Comparison of ENCODE assay signal across 19 mouse cellular contexts in the genomic region with DNA sequence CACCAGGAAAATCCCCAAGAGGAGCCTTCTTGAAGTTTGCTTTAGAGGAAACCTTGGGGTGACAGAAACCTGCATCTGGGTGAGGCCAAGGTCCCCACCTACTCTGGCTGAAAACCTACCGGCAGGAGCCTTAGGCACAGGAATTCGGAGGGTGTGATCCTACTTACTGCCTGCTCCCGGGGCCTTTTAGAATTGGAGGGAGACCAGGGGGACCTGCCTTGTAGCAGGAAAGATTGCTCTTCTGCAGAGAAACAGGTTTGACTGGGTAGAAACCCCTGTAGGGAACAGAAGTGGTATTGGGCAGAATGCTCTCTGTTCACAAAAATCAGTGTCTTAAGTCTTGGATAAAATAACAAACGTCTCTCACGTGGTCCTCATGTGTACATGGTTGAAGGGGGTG.
"Had no signal": no experiment of that assay in that cellular context is flagged by ENCODE, and none has a peak within 500 bp of the region (broad histone marks: within the 10 kb centered on the region; RNA-seq: fewer than 3 reads in every experiment).

No protein-coding gene starts in this region.

- H3K9me3 ChIP-seq: midbrain, embryonic 10.5 days; midbrain, embryonic 12.5 days; neural tube, embryonic 13.5 days; neural tube, embryonic 15.5 days had no signal

- DNase-seq: lung, adult 18-20 months; lung, embryonic 14.5 days; lung, postnatal 10 days; lung, postnatal 4 days; midbrain, embryonic 14.5 days; retina, postnatal 1 day; right cerebral cortex, adult 18-20 months; right cerebral cortex, postnatal 25 days; right cerebral cortex, postnatal 4 days; spleen, adult 18-20 months; thymus, adult 18-20 months; thymus, postnatal 14 days; thymus, postnatal 36 days had no signal

- H3K4me3 ChIP-seq: midbrain, embryonic 10.5 days; midbrain, embryonic 12.5 days; myocyte; neural tube, embryonic 13.5 days; neural tube, embryonic 15.5 days had no signal

- H3K4me2 ChIP-seq: lung, embryonic 14.5 days; midbrain, embryonic 12.5 days; neural tube, embryonic 13.5 days; neural tube, embryonic 15.5 days had no signal

- ATAC-seq: midbrain, embryonic 16.5 days had no signal

- H3K36me3 ChIP-seq: midbrain, embryonic 10.5 days; midbrain, embryonic 12.5 days; neural tube, embryonic 13.5 days; neural tube, embryonic 15.5 days had no signal

- H3K27ac ChIP-seq: midbrain, embryonic 10.5 days; midbrain, embryonic 12.5 days; neural tube, embryonic 13.5 days; neural tube, embryonic 15.5 days had no signal

- H3K4me1 ChIP-seq: midbrain, embryonic 10.5 days; midbrain, embryonic 12.5 days; neural tube, embryonic 13.5 days; neural tube, embryonic 15.5 days had no signal

- H3K27me3 ChIP-seq: midbrain, embryonic 12.5 days; neural tube, embryonic 13.5 days; neural tube, embryonic 15.5 days had no signal

- H3K9ac ChIP-seq: lung, embryonic 14.5 days; midbrain, embryonic 12.5 days; neural tube, embryonic 13.5 days; neural tube, embryonic 15.5 days had no signal
